Comparison of ENCODE assay signal across 24 mouse cellular contexts in the genomic region with DNA sequence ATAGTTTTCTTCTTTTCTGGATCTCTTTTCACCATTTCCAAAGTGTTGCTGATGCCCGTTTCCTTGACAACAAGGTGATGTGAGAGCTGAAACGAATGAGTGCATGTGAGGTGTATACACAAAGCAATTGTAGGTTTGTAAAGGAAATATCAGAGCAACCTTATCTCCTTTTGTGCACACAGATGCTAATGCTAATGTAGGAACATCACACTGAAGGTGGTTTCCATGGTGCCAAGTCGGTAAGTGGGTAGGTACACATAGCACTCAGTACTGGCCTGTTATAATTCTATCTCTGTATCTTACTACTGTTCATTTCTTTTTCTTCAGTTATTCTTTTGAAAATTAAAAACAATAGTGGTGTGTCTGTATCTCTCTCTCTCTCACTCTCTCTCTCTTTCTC. TPM values are rescaled to one million over a fixed set of nuclear protein-coding genes. Genes with fewer than 3 reads are reported as not detected.
"Had no signal": no experiment of that assay in that cellular context is flagged by ENCODE, and none has a peak within 500 bp of the region (broad histone marks: within the 10 kb centered on the region; RNA-seq: fewer than 3 reads in every experiment).

No protein-coding gene starts in this region.

- H3K27ac ChIP-seq: kidney, embryonic 15.5 days; limb, embryonic 12.5 days; limb, embryonic 15.5 days; liver, embryonic 14.5 days; macrophage; neural tube, embryonic 13.5 days; stomach, embryonic 15.5 days had no signal

- DNase-seq: kidney, adult 11 months; kidney, adult 8-10 months; kidney, postnatal 10 days; kidney, postnatal 36 days; left cerebral cortex, postnatal 4 days; liver, postnatal 0 days; lung, embryonic 14.5 days; retina, postnatal 1 day; right cerebral cortex, postnatal 25 days; spleen, adult 18-20 months; thymus, postnatal 25 days had no signal

- H3K4me1 ChIP-seq: kidney, embryonic 15.5 days; limb, embryonic 12.5 days; limb, embryonic 15.5 days; neural tube, embryonic 13.5 days; stomach, embryonic 15.5 days had no signal

- H3K27me3 ChIP-seq: kidney, embryonic 15.5 days; limb, embryonic 12.5 days; limb, embryonic 15.5 days; neural tube, embryonic 13.5 days; stomach, embryonic 15.5 days had no signal

- H3K9ac ChIP-seq: kidney, embryonic 15.5 days; limb, embryonic 12.5 days; limb, embryonic 15.5 days; liver, embryonic 14.5 days; liver, postnatal 0 days; lung, embryonic 14.5 days; neural tube, embryonic 13.5 days; stomach, embryonic 15.5 days had no signal

- H3K36me3 ChIP-seq: kidney, embryonic 15.5 days; limb, embryonic 12.5 days; limb, embryonic 15.5 days; neural tube, embryonic 13.5 days; stomach, embryonic 15.5 days had no signal

- H3K4me3 ChIP-seq: kidney, embryonic 15.5 days; limb, embryonic 12.5 days; limb, embryonic 15.5 days; myocyte; neural tube, embryonic 13.5 days; stomach, embryonic 15.5 days had no signal

- H3K9me3 ChIP-seq: kidney, embryonic 15.5 days; limb, embryonic 12.5 days; limb, embryonic 15.5 days; neural tube, embryonic 13.5 days; stomach, embryonic 15.5 days had no signal

- H3K4me2 ChIP-seq: kidney, embryonic 15.5 days; limb, embryonic 12.5 days; limb, embryonic 15.5 days; liver, embryonic 11.5 days; lung, embryonic 14.5 days; neural tube, embryonic 13.5 days; stomach, embryonic 15.5 days had no signal

- ATAC-seq: liver, postnatal 0 days; lung, postnatal 0 days had no signal

RNA-seq across cellular contexts. Expression of a gene that starts 26.3 kb away (rescaled TPM):
- total RNA-seq: megakaryocyte, adult 5-6 weeks; monocyte, adult 5-6 weeks; neutrophil, adult 5-6 weeks had no signal
- polyA plus RNA-seq: liver, postnatal 0 days; macrophage had no signal
